Mouse (Mus musculus) embryonic facial prominence, embryonic 11.5 days (tissue): ENCODE data around the gene Tgfb3. TPM values are rescaled to one million over a fixed set of nuclear protein-coding genes. Genes with fewer than 3 reads are reported as not detected.

ENCODE experiments used
- ATAC-seq: fragments of 200-750 bp; cut with Nextera tagmentation; replicated peaks from 2 replicates; pipeline ENCODE4 v1.8.0; 2017; ENCODE audit warnings: low read depth; ENCODE audit not compliant: insufficient number of reproducible peaks, low FRiP score, low TSS enrichment
- DNase-seq: peaks from one replicate; pipeline ENCODE4 v3.0.0-alpha.2; 2015; ENCODE audit warnings: low spot score
- H3K27ac ChIP-seq: fragments of 300-500 bp; sonication (generic); replicated peaks from 2 replicates; pipeline ENCODE4 v1.5.1; 2014; ENCODE audit warnings: mild to moderate bottlenecking, low read depth, low read length, control low read depth
- H3K27me3 ChIP-seq: fragments of 300-500 bp; sonication (generic); 2 replicates; pipeline ENCODE4 v1.6.1; 2014; ENCODE audit warnings: mild to moderate bottlenecking, low read length, moderate library complexity, mixed read lengths; ENCODE audit not compliant: control insufficient read depth, insufficient read depth
- H3K36me3 ChIP-seq: fragments of 300-500 bp; sonication (generic); replicated peaks from 2 replicates; pipeline ENCODE4 v1.6.1; 2014; ENCODE audit warnings: low read depth, mild to moderate bottlenecking, low read length, moderate library complexity, mixed read lengths; ENCODE audit not compliant: control insufficient read depth, insufficient read depth
- H3K4me1 ChIP-seq: fragments of 300-500 bp; sonication (generic); 2 replicates; pipeline ENCODE4 v1.6.1; 2014; ENCODE audit warnings: low read length, mixed read lengths; ENCODE audit not compliant: control insufficient read depth, insufficient read depth
- H3K4me2 ChIP-seq: fragments of 300-500 bp; sonication (generic); 2 replicates; pipeline ENCODE4 v1.6.1; 2014; ENCODE audit warnings: low read depth, mild to moderate bottlenecking, control low read depth, low read length, moderate library complexity
- H3K4me3 ChIP-seq: fragments of 300-500 bp; sonication (generic); 2 replicates; pipeline ENCODE4 v1.5.1; 2014; ENCODE audit warnings: low read depth, low read length, control low read depth
- H3K9ac ChIP-seq: fragments of 300-500 bp; sonication (generic); replicated peaks from 2 replicates; pipeline ENCODE4 v1.6.1; 2014; ENCODE audit warnings: mild to moderate bottlenecking, control low read depth, low read length
- H3K9me3 ChIP-seq: fragments of 300-500 bp; sonication (generic); replicated peaks from 2 replicates; pipeline ENCODE4 v1.6.1; 2016; ENCODE audit warnings: mild to moderate bottlenecking, low read length, inconsistent platforms, mixed read lengths; ENCODE audit not compliant: control insufficient read depth
- WGBS: fragments of 180-500 bp; shearing (Covaris S2); extraction: QIAGEN DNeasy Blood & Tissue Kit; methylation state at CpG from one replicate; pipeline ENCODE4 v1.1.7; 2014; 5-methylcytosine and 5-hydroxymethylcytosine counted together
- polyA plus RNA-seq: library from polyadenylated mRNA; unstranded; fragments of >200 nt; fragmentation: Nextera tagmentation; extraction: Ambion mirVana; gene quantifications from 2 replicates; pipeline ENCODE4 v1.2.1, GENCODE M21; 2014

Gene Tgfb3
- polyA plus RNA-seq, 1 experiment from 2014 or later = 12.1 TPM

- no peak overlapping the region for H3K9ac ChIP-seq
- H3K4me1 ChIP-seq = no peaks in the 10 kb centered on the region
- H3K27ac ChIP-seq = no peak overlapping the region
- H3K4me3 ChIP-seq = no peak overlapping the region
- DNase-seq (no peak), ATAC-seq (no peak)
- H3K9me3 ChIP-seq = no peaks in the 10 kb centered on the region
- H3K4me2 ChIP-seq = no peak overlapping the region
- no peaks in the 10 kb centered on the region for H3K36me3 ChIP-seq
- 77% methylated on average over 5 of the region's 5 CpGs for WGBS
- H3K27me3 ChIP-seq = no peaks in the 10 kb centered on the region
Measured at GRCm38 (mm10) chr12:86046141-86046540, 32.7 kb downstream of the Tgfb3 start.

GRCm38 (mm10) chr12:86039751-86040150, 39.1 kb downstream of the Tgfb3 start:
- Histone ChIP-seq H3K27me3 (no peaks in the 10 kb centered on the region), H3K27ac (no peak overlapping the region), H3K4me2 (no peak overlapping the region), H3K4me3 (no peak overlapping the region), H3K9me3 (no peaks in the 10 kb centered on the region), H3K36me3 (no peaks in the 10 kb centered on the region), H3K9ac (no peak overlapping the region), H3K4me1 (peaks cover 2% of the 10 kb centered on the region; the same call in 1 of the 2 replicates)
- DNase-seq = no peak
- 85% methylated on average over 6 of the region's 6 CpGs for WGBS
- no peak for ATAC-seq

DNA sequence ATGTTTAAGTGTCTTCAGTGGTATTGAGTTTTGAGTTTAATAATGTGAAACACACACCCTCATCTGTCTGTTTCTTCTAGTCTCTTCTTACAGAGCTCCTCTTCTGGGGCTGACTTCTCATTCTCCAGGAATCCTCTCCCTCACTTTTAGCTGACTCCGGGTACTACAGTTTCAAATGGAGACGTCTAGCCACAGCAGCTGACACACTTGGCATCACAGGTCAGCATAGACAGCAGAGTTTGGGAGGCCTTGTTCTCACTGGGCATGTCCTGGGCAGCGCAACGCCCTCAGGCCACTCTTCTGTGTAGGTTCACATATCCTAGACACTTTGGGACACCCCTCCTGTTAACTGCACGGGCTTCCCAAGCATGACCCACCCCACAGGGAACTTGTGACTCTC, 39.8 kb downstream of the Tgfb3 start:
- Histone ChIP-seq H3K4me1 (peaks cover 2% of the 10 kb centered on the region; the same call in 1 of the 2 replicates), H3K27me3 (no peaks in the 10 kb centered on the region), H3K9me3 (no peaks in the 10 kb centered on the region), H3K36me3 (no peaks in the 10 kb centered on the region), H3K4me2 (no peak overlapping the region), H3K4me3 (no peak overlapping the region), H3K9ac (no peak overlapping the region), H3K27ac (no peak overlapping the region)
- 67% methylated on average over 5 of the region's 5 CpGs for WGBS
- no peak for ATAC-seq
- DNase-seq = no peak

GRCm38 (mm10) chr12:86037235-86037921, 41.5 kb downstream of the Tgfb3 start:
- 22% methylated on average over 12 of the region's 12 CpGs for WGBS
- no peaks in the 10 kb centered on the region for H3K27me3 ChIP-seq
- no peak overlapping the region for H3K4me3 ChIP-seq
- H3K27ac ChIP-seq = no peak overlapping the region
- peak; percentile 70 for DNase-seq
- H3K9ac ChIP-seq = no peak overlapping the region; the same call in 1 of the 2 replicates
- H3K9me3 ChIP-seq = no peaks in the 10 kb centered on the region
- peak; percentile 79 for ATAC-seq
- H3K4me2 ChIP-seq = no peak overlapping the region
- H3K36me3 ChIP-seq = no peaks in the 10 kb centered on the region
- H3K4me1 ChIP-seq = peaks cover 2% of the 10 kb centered on the region; the same call in 1 of the 2 replicates

DNA sequence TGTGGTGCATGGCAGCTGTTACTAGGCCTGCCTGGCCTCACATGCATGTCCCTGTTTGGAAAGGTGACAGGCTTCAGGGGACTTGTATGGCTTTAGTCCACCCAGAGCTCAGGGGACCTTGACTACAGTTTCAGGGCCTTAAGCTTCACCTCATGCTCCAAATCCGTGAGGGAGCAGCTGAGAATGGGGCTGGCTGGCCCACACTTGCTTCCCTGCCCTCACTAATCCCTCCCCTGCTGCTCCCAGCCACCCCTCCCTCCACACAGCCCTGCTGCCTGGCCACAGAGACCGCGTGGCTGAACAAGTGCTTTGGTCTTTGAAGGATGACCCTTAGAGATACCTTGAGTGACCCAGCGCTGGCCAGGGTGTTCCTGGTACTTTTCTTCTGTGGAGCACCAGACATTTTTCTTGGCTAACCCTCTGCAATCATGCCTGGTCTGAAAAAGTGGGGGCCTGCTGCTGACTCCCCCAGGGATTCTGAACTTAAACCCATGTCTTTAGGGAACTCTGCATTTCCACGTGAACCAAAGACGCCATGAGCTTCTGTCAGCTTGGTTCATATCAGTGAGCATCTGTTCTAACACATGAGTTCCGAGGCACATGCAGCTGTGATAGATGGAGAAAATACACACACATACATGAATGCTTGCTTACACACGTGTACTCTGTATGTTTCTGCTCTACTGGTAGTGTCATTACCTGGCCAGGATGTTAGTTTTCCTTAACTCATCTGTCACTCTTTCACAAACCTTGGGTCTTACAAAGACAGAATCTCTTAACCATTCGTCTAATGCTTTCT, 42.3 kb downstream of the Tgfb3 start:
- Histone ChIP-seq H3K4me3 (no peak overlapping the region), H3K9ac (no peak overlapping the region), H3K36me3 (no peaks in the 10 kb centered on the region), H3K27me3 (no peaks in the 10 kb centered on the region), H3K27ac (no peak overlapping the region; the same call in 1 of the 2 replicates), H3K9me3 (no peaks in the 10 kb centered on the region), H3K4me2 (no peak overlapping the region), H3K4me1 (peaks cover 2% of the 10 kb centered on the region; the same call in 1 of the 2 replicates)
- ATAC-seq = no peak
- DNase-seq = no peak
- 49% methylated on average over 9 of the region's 9 CpGs for WGBS

GRCm38 (mm10) chr12:86035586-86035985, 43.3 kb downstream of the Tgfb3 start:
- ATAC-seq (no peak), DNase-seq (no peak)
- Histone ChIP-seq H3K36me3 (no peaks in the 10 kb centered on the region), H3K9me3 (no peaks in the 10 kb centered on the region), H3K27me3 (no peaks in the 10 kb centered on the region), H3K4me2 (no peak overlapping the region), H3K27ac (no peak overlapping the region), H3K4me1 (peaks cover 2% of the 10 kb centered on the region; the same call in 1 of the 2 replicates), H3K9ac (no peak overlapping the region), H3K4me3 (no peak overlapping the region)

DNA sequence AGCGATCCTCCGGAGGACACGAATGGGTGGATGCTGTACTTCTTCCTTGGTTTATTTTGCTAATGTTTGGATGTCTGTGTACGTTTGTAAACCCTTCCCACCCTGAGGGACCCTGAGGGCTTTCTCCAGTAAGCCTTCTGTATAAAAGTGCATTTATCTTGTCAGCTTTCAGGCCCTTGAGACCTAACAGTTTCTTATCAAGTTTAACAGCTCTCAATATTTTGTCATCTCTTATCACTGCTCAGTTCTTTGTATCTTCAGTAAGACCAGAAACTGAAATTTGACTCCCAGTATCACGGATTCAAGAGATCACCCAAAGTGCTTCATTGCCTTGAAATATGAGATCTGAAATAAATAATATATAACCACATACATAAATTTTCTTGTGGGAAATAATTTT, 47.9 kb downstream of the Tgfb3 start:
- no peak for ATAC-seq
- no peaks in the 10 kb centered on the region for H3K4me1 ChIP-seq
- 64% methylated on average over 5 of the region's 5 CpGs for WGBS

GRCm38 (mm10) chr12:86027747-86028146, 51.1 kb downstream of the Tgfb3 start:
- Histone ChIP-seq H3K27me3 (no peaks in the 10 kb centered on the region), H3K4me1 (no peaks in the 10 kb centered on the region), H3K36me3 (no peaks in the 10 kb centered on the region), H3K9ac (no peak overlapping the region), H3K4me3 (no peak overlapping the region), H3K4me2 (no peak overlapping the region), H3K9me3 (no peaks in the 10 kb centered on the region), H3K27ac (no peak overlapping the region)
- ATAC-seq (no peak), DNase-seq (no peak)
- WGBS = 82% methylated on average over 1 of the region's 1 CpGs

More for the DNA sequence above, 47.9 kb downstream of the Tgfb3 start:
- Histone ChIP-seq H3K27ac (no peak overlapping the region), H3K4me3 (no peak overlapping the region), H3K9ac (no peak overlapping the region), H3K9me3 (no peaks in the 10 kb centered on the region), H3K27me3 (no peaks in the 10 kb centered on the region), H3K36me3 (no peaks in the 10 kb centered on the region), H3K4me2 (no peak overlapping the region)
- no peak for DNase-seq
